Mouse (Mus musculus): Measurements from ENCODE around the gene Isoc2b. TPM values are rescaled to one million over a fixed set of nuclear protein-coding genes. Genes with fewer than 3 reads are reported as not detected.

Isoc2b gene
- polyA plus RNA-seq, 2 experiments: 1.6 to 2.8 TPM

- no peak overlapping the region for H3K27ac ChIP-seq
- WGBS (ENCODE audit: insufficient replicate concordance): 63% methylated on average over 8 of the region's 8 CpGs
- no peak for DNase-seq (ENCODE audit: low read depth in 3 of 3, low spot score in 3 of 3)
- no peak overlapping the region for H3K4me3 ChIP-seq (ENCODE audit: insufficient read depth in 1 of 2, low read depth in 2 of 2, low read length in 2 of 2)
- ATAC-seq (ENCODE audit: insufficient read depth): peak; percentile 36; the same call in 1 of the 2 replicates
- no peaks in the 10 kb centered on the region for H3K27me3 ChIP-seq (ENCODE audit: control insufficient read depth, insufficient read depth, low read length)
- peak overlapping the region; percentile 79; the same call in 1 of the 2 replicates for H3K4me2 ChIP-seq (ENCODE audit: low read depth)
- peaks cover 10 to 15% of the 10 kb centered on the region in 2 experiments for H3K4me1 ChIP-seq (replicated peaks; ENCODE audit: control insufficient read depth in 2 of 2, insufficient read depth in 2 of 2, low read length in 1 of 2)
- H3K9ac ChIP-seq (replicated peaks): no peak overlapping the region
- no peak for TF ChIP-seq EP300 (IDR thresholded peaks at IDR 0.05; ENCODE audit: low read depth)
- TF ChIP-seq CTCF (IDR thresholded peaks at IDR 0.05; ENCODE audit: low read depth): peak; percentile 91
- H3K9me3 ChIP-seq (ENCODE audit: control insufficient read depth, low read length): no peaks in the 10 kb centered on the region
- no peaks in the 10 kb centered on the region for H3K36me3 ChIP-seq (replicated peaks; ENCODE audit: control insufficient read depth, insufficient read depth, low read depth)
These were observed 31.1 kb upstream of the Isoc2b start for GRCm38 (mm10) chr7:4901171-4901570.

- no peaks in the 10 kb centered on the region for H3K36me3 ChIP-seq (replicated peaks; ENCODE audit: control insufficient read depth, insufficient read depth, low read depth)
- TF ChIP-seq CTCF (IDR thresholded peaks at IDR 0.05; ENCODE audit: low read depth) (no peak), EP300 (IDR thresholded peaks at IDR 0.05; ENCODE audit: low read depth) (no peak)
- no peaks in the 10 kb centered on the region for H3K9me3 ChIP-seq (ENCODE audit: control insufficient read depth, low read length)
- peak overlapping the region; percentile 44 for H3K9ac ChIP-seq (replicated peaks)
- DNase-seq (ENCODE audit: low read depth in 3 of 3, low spot score in 3 of 3) (no peak), ATAC-seq (ENCODE audit: insufficient read depth) (peak; percentile 40)
- peak overlapping the region; percentile 48 to 52; a peak in 3 of 4 replicates for H3K4me3 ChIP-seq (ENCODE audit: insufficient read depth in 1 of 2, low read depth in 2 of 2, low read length in 2 of 2)
- H3K4me2 ChIP-seq (ENCODE audit: low read depth): peak overlapping the region; percentile 79
- WGBS (ENCODE audit: insufficient replicate concordance): 19% methylated on average over 11 of the region's 11 CpGs
- H3K27me3 ChIP-seq (ENCODE audit: control insufficient read depth, insufficient read depth, low read length): no peaks in the 10 kb centered on the region
- H3K4me1 ChIP-seq (replicated peaks; ENCODE audit: control insufficient read depth in 2 of 2, insufficient read depth in 2 of 2, low read length in 1 of 2): peaks cover 10 to 15% of the 10 kb centered on the region in 2 experiments
- peak overlapping the region; percentile 64 for H3K27ac ChIP-seq
These were observed 30.4 kb upstream of the Isoc2b start for GRCm38 (mm10) chr7:4900523-4900851.

GRCm38 (mm10) chr7:4899649-4900522, 29.8 kb upstream of the Isoc2b start:
- peak overlapping the region; percentile 56 for H3K9ac ChIP-seq (replicated peaks)
- DNase-seq (ENCODE audit: low read depth in 3 of 3, low spot score in 3 of 3): peak in 1 of 3 experiments; percentile 51
- H3K4me3 ChIP-seq (ENCODE audit: insufficient read depth in 1 of 2, low read depth in 2 of 2, low read length in 2 of 2): peak overlapping the region; percentile 48 to 52

GRCm38 (mm10) chr7:4898851-4899648, 29.0 kb upstream of the Isoc2b start:
- ATAC-seq (ENCODE audit: insufficient read depth) (peak; percentile 49; the same call in 1 of the 2 replicates), DNase-seq (ENCODE audit: low read depth in 3 of 3, low spot score in 3 of 3) (no peak)
- Histone ChIP-seq H3K27ac (no peak overlapping the region), H3K9me3 (ENCODE audit: control insufficient read depth, low read length) (no peaks in the 10 kb centered on the region), H3K4me3 (ENCODE audit: insufficient read depth in 1 of 2, low read depth in 2 of 2, low read length in 2 of 2) (peak overlapping the region; percentile 48 to 52), H3K36me3 (replicated peaks; ENCODE audit: control insufficient read depth, insufficient read depth, low read depth) (no peaks in the 10 kb centered on the region), H3K9ac (replicated peaks) (peak overlapping the region; percentile 56), H3K4me1 (replicated peaks; ENCODE audit: control insufficient read depth in 2 of 2, insufficient read depth in 2 of 2, low read length in 1 of 2) (peaks cover 10 to 15% of the 10 kb centered on the region in 2 experiments), H3K27me3 (ENCODE audit: control insufficient read depth, insufficient read depth, low read length) (no peaks in the 10 kb centered on the region), H3K4me2 (ENCODE audit: low read depth) (peak overlapping the region; percentile 79)
- WGBS (ENCODE audit: insufficient replicate concordance): 25% methylated on average over 18 of the region's 18 CpGs
- TF ChIP-seq CTCF (IDR thresholded peaks at IDR 0.05; ENCODE audit: low read depth) (no peak), EP300 (IDR thresholded peaks at IDR 0.05; ENCODE audit: low read depth) (no peak)

More at GRCm38 (mm10) chr7:4899649-4900522, 29.8 kb upstream of the Isoc2b start:
- H3K4me1 ChIP-seq (replicated peaks; ENCODE audit: control insufficient read depth in 2 of 2, insufficient read depth in 2 of 2, low read length in 1 of 2): peaks cover 10 to 15% of the 10 kb centered on the region in 2 experiments
- TF ChIP-seq CTCF (IDR thresholded peaks at IDR 0.05; ENCODE audit: low read depth): no peak
- TF ChIP-seq EP300 (IDR thresholded peaks at IDR 0.05; ENCODE audit: low read depth): no peak
- no peaks in the 10 kb centered on the region for H3K36me3 ChIP-seq (replicated peaks; ENCODE audit: control insufficient read depth, insufficient read depth, low read depth)
- no peaks in the 10 kb centered on the region for H3K9me3 ChIP-seq (ENCODE audit: control insufficient read depth, low read length)
- H3K27me3 ChIP-seq (ENCODE audit: control insufficient read depth, insufficient read depth, low read length): no peaks in the 10 kb centered on the region
- 4% methylated on average over 19 of the region's 19 CpGs for WGBS (ENCODE audit: insufficient replicate concordance)
- peak overlapping the region; percentile 64 for H3K27ac ChIP-seq
- peak overlapping the region; percentile 79 for H3K4me2 ChIP-seq (ENCODE audit: low read depth)
- ATAC-seq (ENCODE audit: insufficient read depth): peak; percentile 79

All from liver, embryonic 14.5 days (tissue).